Mouse (Mus musculus): ENCODE measurements around the gene Klrg2. TPM values are rescaled to one million over a fixed set of nuclear protein-coding genes. Genes with fewer than 3 reads are reported as not detected.

The Klrg2 gene
- polyA plus RNA-seq, 1 experiment from 2014 or later: 0.61 TPM

GRCm38 (mm10) chr6:38650263-38650937 is 13.4 kb upstream of the Klrg2 start:
- Histone ChIP-seq H3K4me2 (replicated peaks) (no peak overlapping the region), H3K27ac (no peak overlapping the region), H3K9me3 (no peaks in the 10 kb centered on the region), H3K27me3 (peaks cover 4% of the 10 kb centered on the region; the same call in 1 of the 2 replicates), H3K4me1 (no peaks in the 10 kb centered on the region), H3K36me3 (no peaks in the 10 kb centered on the region), H3K9ac (no peak overlapping the region), H3K4me3 (no peak overlapping the region)
- WGBS: 39% methylated on average over 14 of the region's 14 CpGs
- no peak for ATAC-seq (ENCODE audit: insufficient number of reproducible peaks, insufficient read depth, low FRiP score, low TSS enrichment)

- Histone ChIP-seq H3K4me2 (replicated peaks) (no peak overlapping the region), H3K4me3 (no peak overlapping the region), H3K4me1 (no peaks in the 10 kb centered on the region), H3K27me3 (peaks cover 4% of the 10 kb centered on the region; the same call in 1 of the 2 replicates), H3K9me3 (no peaks in the 10 kb centered on the region), H3K9ac (no peak overlapping the region), H3K36me3 (no peaks in the 10 kb centered on the region), H3K27ac (no peak overlapping the region)
- WGBS: 72% methylated on average over 3 of the region's 3 CpGs
- no peak for ATAC-seq (ENCODE audit: insufficient number of reproducible peaks, insufficient read depth, low FRiP score, low TSS enrichment)
These were observed 12.5 kb upstream of the Klrg2 start for GRCm38 (mm10) chr6:38649545-38649944.

GRCm38 (mm10) chr6:38643039-38643438 is 6.0 kb upstream of the Klrg2 start:
- H3K27me3 ChIP-seq: peaks cover 33% of the 10 kb centered on the region
- H3K9me3 ChIP-seq: no peaks in the 10 kb centered on the region
- no peak overlapping the region for H3K4me2 ChIP-seq (replicated peaks)
- H3K4me3 ChIP-seq: no peak overlapping the region
- no peak for ATAC-seq (ENCODE audit: insufficient number of reproducible peaks, insufficient read depth, low FRiP score, low TSS enrichment)
- no peak overlapping the region for H3K27ac ChIP-seq
- WGBS: 82% methylated on average over 3 of the region's 3 CpGs
- no peaks in the 10 kb centered on the region for H3K36me3 ChIP-seq
- H3K4me1 ChIP-seq: no peaks in the 10 kb centered on the region
- H3K9ac ChIP-seq: no peak overlapping the region

- H3K9me3 ChIP-seq: no peaks in the 10 kb centered on the region
- H3K36me3 ChIP-seq: no peaks in the 10 kb centered on the region
- no peak overlapping the region for H3K4me2 ChIP-seq (replicated peaks)
- ATAC-seq (ENCODE audit: insufficient number of reproducible peaks, insufficient read depth, low FRiP score, low TSS enrichment): 0 out of 2 replicates have a peak, but pooled peaks have one; percentile 72
- no peak overlapping the region for H3K27ac ChIP-seq
- no peaks in the 10 kb centered on the region for H3K4me1 ChIP-seq
- 75% methylated on average over 5 of the region's 5 CpGs for WGBS
- no peak overlapping the region for H3K9ac ChIP-seq
- H3K27me3 ChIP-seq: peaks cover 38% of the 10 kb centered on the region
- no peak overlapping the region for H3K4me3 ChIP-seq
These were observed 5.6 kb upstream of the Klrg2 start for GRCm38 (mm10) chr6:38642593-38642992.

- WGBS: 40% methylated on average over 5 of the region's 5 CpGs
- no peak for ATAC-seq (ENCODE audit: insufficient number of reproducible peaks, insufficient read depth, low FRiP score, low TSS enrichment)
- Histone ChIP-seq H3K4me1 (peaks cover 3% of the 10 kb centered on the region), H3K4me2 (replicated peaks) (no peak overlapping the region), H3K9me3 (no peaks in the 10 kb centered on the region), H3K36me3 (no peaks in the 10 kb centered on the region), H3K27ac (no peak overlapping the region), H3K4me3 (no peak overlapping the region), H3K27me3 (peaks cover 42% of the 10 kb centered on the region), H3K9ac (no peak overlapping the region)
These were observed 4.6 kb upstream of the Klrg2 start for GRCm38 (mm10) chr6:38641645-38642044.

GRCm38 (mm10) chr6:38641228-38641627 is 4.2 kb upstream of the Klrg2 start:
- Histone ChIP-seq H3K4me1 (peaks cover 7% of the 10 kb centered on the region), H3K4me3 (no peak overlapping the region), H3K9ac (no peak overlapping the region), H3K27ac (no peak overlapping the region), H3K27me3 (peaks cover 46% of the 10 kb centered on the region), H3K4me2 (replicated peaks) (no peak overlapping the region), H3K9me3 (no peaks in the 10 kb centered on the region), H3K36me3 (no peaks in the 10 kb centered on the region)
- 68% methylated on average over 5 of the region's 5 CpGs for WGBS
- no peak for ATAC-seq (ENCODE audit: insufficient number of reproducible peaks, insufficient read depth, low FRiP score, low TSS enrichment)

GRCm38 (mm10) chr6:38640401-38640800 is 3.4 kb upstream of the Klrg2 start:
- no peak for ATAC-seq (ENCODE audit: insufficient number of reproducible peaks, insufficient read depth, low FRiP score, low TSS enrichment)

GRCm38 (mm10) chr6:38635941-38636851 is 846 bp downstream of the Klrg2 start:
- Histone ChIP-seq H3K9ac (peak overlapping the region; percentile 59), H3K4me2 (replicated peaks) (peak overlapping the region; percentile 99), H3K4me1 (peaks cover 15% of the 10 kb centered on the region), H3K36me3 (no peaks in the 10 kb centered on the region; the same call in 1 of the 2 replicates), H3K4me3 (peak overlapping the region; percentile 50), H3K9me3 (no peaks in the 10 kb centered on the region), H3K27ac (no peak overlapping the region), H3K27me3 (peaks cover 79% of the 10 kb centered on the region)
- WGBS: 2% methylated on average over 70 of the region's 72 CpGs
- ATAC-seq (ENCODE audit: insufficient number of reproducible peaks, insufficient read depth, low FRiP score, low TSS enrichment): peak; percentile 73; the same call in 1 of the 2 replicates

More at GRCm38 (mm10) chr6:38640401-38640800, 3.4 kb upstream of the Klrg2 start:
- Histone ChIP-seq H3K4me1 (peaks cover 15% of the 10 kb centered on the region), H3K4me2 (replicated peaks) (no peak overlapping the region), H3K27me3 (peaks cover 54% of the 10 kb centered on the region), H3K4me3 (no peak overlapping the region), H3K27ac (no peak overlapping the region), H3K9me3 (no peaks in the 10 kb centered on the region), H3K36me3 (no peaks in the 10 kb centered on the region), H3K9ac (no peak overlapping the region)
- WGBS: 79% methylated on average over 11 of the region's 11 CpGs

GRCm38 (mm10) chr6:38634461-38634860 is 2.6 kb downstream of the Klrg2 start:
- no peak overlapping the region for H3K4me2 ChIP-seq (replicated peaks)
- H3K27ac ChIP-seq: no peak overlapping the region
- ATAC-seq (ENCODE audit: insufficient number of reproducible peaks, insufficient read depth, low FRiP score, low TSS enrichment): no peak
- H3K4me3 ChIP-seq: no peak overlapping the region
- H3K9me3 ChIP-seq: no peaks in the 10 kb centered on the region
- peaks cover 15% of the 10 kb centered on the region for H3K4me1 ChIP-seq
- H3K9ac ChIP-seq: no peak overlapping the region
- no peaks in the 10 kb centered on the region; the same call in 1 of the 2 replicates for H3K36me3 ChIP-seq
- 78% methylated on average over 8 of the region's 8 CpGs for WGBS
- peaks cover 62% of the 10 kb centered on the region for H3K27me3 ChIP-seq

GRCm38 (mm10) chr6:38632826-38633225 is 4.2 kb downstream of the Klrg2 start:
- WGBS: 86% methylated on average over 2 of the region's 2 CpGs
- H3K4me3 ChIP-seq: no peak overlapping the region
- ATAC-seq (ENCODE audit: insufficient number of reproducible peaks, insufficient read depth, low FRiP score, low TSS enrichment): no peak

GRCm38 (mm10) chr6:38629556-38629955 is 7.5 kb downstream of the Klrg2 start:
- no peaks in the 10 kb centered on the region for H3K4me1 ChIP-seq
- ATAC-seq (ENCODE audit: insufficient number of reproducible peaks, insufficient read depth, low FRiP score, low TSS enrichment): no peak
- no peak overlapping the region for H3K4me3 ChIP-seq
- peaks cover 17% of the 10 kb centered on the region for H3K27me3 ChIP-seq
- H3K9ac ChIP-seq: no peak overlapping the region
- no peaks in the 10 kb centered on the region for H3K9me3 ChIP-seq
- H3K27ac ChIP-seq: no peak overlapping the region
- WGBS: 84% methylated on average over 1 of the region's 1 CpGs
- peaks cover 5% of the 10 kb centered on the region; the same call in 1 of the 2 replicates for H3K36me3 ChIP-seq
- no peak overlapping the region for H3K4me2 ChIP-seq (replicated peaks)

More at GRCm38 (mm10) chr6:38632826-38633225, 4.2 kb downstream of the Klrg2 start:
- H3K4me1 ChIP-seq: peaks cover 15% of the 10 kb centered on the region
- no peak overlapping the region for H3K27ac ChIP-seq
- H3K36me3 ChIP-seq: peaks cover 4% of the 10 kb centered on the region; the same call in 1 of the 2 replicates
- no peak overlapping the region for H3K4me2 ChIP-seq (replicated peaks)
- H3K9ac ChIP-seq: no peak overlapping the region
- no peaks in the 10 kb centered on the region for H3K9me3 ChIP-seq
- H3K27me3 ChIP-seq: peaks cover 49% of the 10 kb centered on the region

Data from embryonic facial prominence, embryonic 12.5 days (tissue).